Mouse (Mus musculus): ENCODE data around the gene Ccnb2. TPM values are rescaled to one million over a fixed set of nuclear protein-coding genes. Genes with fewer than 3 reads are reported as not detected.
"Not testable (repeated sequence)": the region's sequence is repeated elsewhere in the genome, so short reads cannot be mapped to it uniquely, and the experiment has no call there.

Gene Ccnb2
- polyA plus RNA-seq (2012; rRNA removed), result 3.1 and 4.1 TPM in 2 replicates

DNA sequence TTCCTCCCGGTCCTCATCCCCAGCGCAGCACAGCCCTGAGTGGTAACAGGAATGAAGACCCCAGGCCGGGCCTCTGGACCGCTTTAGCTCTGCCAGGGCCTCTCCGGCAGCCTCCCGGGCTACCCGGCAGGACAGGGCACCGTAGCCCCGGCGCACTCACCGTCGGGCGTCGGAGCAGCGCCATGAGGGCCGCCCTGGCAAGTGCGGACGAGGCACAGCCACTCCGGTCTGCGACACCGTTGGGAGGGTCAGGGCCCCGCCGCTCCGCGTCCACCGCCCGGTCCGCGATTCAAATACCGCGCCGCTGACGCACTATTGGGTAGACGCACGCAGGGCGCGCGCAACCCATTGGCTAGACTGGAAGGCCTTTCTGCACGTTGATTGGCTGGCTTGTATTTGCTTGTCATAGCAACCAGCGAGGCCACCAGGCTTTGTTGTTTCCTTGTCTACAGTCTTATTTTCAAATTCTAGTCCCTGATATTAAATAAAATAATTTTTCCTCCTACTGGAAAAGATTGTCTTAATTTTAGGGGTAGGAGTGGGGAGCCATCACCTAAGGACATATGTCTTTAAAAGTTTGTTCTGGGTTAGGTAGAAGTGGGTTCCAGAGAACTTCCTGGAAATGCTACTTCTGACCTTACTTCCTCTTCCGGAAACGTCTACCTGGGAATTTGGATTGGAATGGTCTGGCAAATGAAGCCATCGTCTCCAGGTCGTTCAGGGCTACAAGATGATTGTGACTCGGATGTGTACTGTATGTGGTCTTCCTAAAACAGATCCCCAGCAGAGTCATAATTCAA lies at the start of gene Ccnb2:
TSS of gene Ccnb2 (minus strand) at position 291 of the 800 bp plus-strand sequence.
- peak; percentile 62 for DNase-seq (ENCODE audit: low spot score)

DNA sequence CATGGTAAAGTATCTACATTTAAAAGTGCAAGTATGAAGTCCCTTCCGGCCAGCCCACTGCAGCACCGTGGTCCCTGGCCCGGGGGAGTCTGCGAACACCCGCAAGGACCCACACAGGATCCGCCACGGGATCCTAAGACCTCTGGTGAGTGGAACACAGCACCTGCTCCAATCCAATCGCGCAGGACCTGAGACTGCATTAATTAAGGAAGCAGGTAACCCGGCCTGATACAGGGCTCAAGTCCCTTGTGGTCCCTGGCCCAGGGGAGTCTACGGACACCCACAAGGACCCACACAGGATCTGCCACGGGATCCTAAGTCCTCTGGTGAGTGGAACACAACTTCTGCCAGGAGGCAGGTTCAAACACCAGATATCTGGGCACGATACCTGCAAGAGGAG lies 41.7 kb upstream of the Ccnb2 start:
- not testable (repeated sequence) for DNase-seq (ENCODE audit: low spot score)

- no peak for DNase-seq (ENCODE audit: low spot score)
Observed at GRCm38 (mm10) chr9:70452371-70452770, 31.0 kb upstream of the Ccnb2 start.

DNA sequence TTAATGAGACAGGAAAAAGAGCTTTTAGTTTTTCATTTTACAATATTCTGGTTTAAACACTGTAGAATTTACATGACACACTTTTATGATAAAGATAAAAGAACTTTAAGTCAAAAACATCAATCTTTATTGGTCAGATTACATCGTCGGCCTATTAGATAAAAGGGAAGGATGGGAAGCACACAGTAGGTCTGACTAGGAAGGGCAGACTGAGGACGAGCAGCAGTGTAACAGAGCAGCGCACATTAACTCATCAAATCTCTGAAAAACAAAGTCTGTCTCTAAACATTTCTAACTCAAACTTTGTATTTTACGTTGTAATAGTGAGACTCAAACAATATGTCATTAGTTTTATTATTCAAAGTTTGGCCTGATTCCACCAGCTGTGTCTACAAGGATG lies 27.7 kb upstream of the Ccnb2 start:
- DNase-seq (ENCODE audit: low spot score), result no peak

DNA sequence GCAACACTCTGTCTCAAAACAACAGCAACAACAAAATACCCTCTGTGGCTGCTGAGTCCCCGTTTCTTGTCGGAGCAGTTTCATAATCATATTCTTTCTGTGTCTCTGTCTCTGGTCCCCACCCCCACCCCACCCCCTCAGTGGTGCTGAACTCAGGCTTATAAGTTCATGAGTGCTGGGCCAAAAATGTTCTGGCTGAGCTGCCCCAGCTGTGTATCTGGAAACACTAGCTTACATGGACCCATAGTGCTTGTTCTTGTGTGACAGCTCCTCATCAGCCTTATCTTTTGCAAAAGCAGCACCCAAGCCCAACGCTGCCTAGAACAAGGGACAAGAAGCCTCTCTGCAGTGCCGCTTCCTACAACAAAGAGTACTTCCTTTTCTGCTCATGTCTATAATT lies 18.6 kb upstream of the Ccnb2 start:
- DNase-seq (ENCODE audit: low spot score), result no peak

DNA sequence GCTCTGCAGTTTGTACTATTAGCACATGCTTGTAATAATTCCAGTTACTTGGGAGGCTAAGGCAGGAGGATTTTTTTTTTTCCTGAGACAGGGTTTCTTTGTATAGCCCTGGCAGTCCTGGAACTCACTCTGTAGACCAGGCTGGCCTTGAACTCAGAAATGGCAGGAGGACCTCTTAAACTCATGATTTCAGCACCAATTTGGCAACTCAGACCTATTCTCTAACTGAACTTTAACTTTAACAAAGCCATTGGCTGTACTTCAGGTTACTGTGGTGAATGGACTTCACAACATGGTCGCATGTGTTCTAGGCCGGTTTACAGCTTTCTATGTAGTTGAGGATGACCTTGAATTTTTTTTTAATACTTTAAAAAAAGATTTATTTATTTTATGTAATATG lies 1.3 kb upstream of the Ccnb2 start:
- DNase-seq (ENCODE audit: low spot score), result no peak

DNA sequence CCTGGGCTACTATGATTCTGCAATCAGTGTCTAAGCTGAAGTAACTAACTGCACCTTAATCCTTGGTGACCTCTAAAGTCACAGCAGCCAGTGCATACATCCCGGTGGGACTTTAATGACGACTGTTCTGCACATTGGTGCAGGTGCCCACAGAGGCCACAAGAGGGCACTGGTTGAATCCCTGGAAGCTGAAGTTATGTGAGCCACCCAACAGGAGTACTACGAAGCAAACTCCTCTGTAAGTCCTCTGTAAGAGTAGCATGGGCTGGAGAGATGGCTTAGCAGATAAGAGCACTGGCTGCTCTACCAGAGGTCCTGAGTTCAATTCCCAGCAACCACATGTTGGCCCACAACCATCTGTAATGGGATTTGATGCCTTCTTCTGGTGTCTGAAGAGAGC lies 4.9 kb downstream of the Ccnb2 start:
- DNase-seq (ENCODE audit: low spot score), result no peak

DNA sequence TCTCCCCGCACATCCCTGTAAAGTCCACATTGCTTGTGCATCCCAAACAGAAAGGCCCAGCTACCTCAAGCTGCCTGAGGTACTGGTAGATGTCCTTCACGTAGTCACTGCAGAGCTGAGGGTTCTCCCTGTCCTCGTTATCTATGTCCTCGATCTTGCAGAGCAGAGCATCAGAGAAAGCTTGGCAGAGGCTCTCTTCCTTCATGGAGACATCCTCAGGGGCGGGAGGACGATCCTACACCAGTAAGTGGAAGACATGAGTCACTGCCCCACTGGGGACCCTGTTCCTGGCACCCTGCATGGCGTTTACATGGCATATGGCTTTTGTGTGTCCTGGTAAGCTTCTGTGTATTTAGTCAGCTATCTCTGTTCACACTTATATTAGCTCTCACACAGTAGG lies 8.3 kb downstream of the Ccnb2 start:
- no peak for DNase-seq (ENCODE audit: low spot score)

DNA sequence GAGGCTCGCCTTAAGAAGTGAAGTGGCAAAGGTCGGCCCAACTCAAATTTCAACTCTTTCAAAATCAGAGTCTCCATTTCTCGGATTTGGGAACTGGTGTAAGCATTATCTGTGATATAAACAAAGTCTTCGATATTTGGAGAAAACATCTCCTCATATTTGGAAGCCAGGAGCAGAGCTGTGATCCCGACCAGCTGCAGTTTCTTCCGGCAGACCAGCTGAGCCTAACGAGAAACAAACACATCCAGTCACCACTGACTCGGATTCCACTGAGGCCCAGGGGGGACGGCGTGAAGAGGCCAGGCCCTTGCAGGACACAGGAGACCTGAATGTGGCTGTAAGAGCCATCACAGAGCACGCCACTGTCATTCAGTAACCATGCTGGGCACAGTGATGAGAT lies 10.7 kb downstream of the Ccnb2 start:
- no peak for DNase-seq (ENCODE audit: low spot score)

DNA sequence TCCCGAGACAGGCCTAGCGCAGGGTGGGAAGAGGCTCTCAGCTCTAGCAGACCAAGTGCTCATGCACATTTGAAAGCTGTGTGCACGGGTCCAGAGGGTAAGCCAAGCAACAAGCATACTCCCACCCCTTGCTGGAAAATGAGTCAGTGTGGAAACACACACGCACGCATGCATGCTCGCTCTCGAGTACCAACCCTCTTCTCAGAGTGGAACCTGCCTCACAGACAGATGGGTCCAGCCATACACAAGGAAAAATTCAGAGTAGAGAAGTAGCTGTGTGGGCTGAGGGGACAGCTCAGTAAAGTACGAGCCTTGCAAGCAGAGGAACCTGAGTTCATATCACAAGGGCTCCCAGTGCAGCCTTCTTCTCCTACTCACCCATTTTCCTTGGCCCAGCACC lies 11.6 kb downstream of the Ccnb2 start:
- no peak for DNase-seq (ENCODE audit: low spot score)

GRCm38 (mm10) chr9:70408791-70409190 lies 12.6 kb downstream of the Ccnb2 start:
- DNase-seq (ENCODE audit: low spot score), result no peak

GRCm38 (mm10) chr9:70406596-70406995 lies 14.8 kb downstream of the Ccnb2 start:
- DNase-seq (ENCODE audit: low spot score), result no peak

DNA sequence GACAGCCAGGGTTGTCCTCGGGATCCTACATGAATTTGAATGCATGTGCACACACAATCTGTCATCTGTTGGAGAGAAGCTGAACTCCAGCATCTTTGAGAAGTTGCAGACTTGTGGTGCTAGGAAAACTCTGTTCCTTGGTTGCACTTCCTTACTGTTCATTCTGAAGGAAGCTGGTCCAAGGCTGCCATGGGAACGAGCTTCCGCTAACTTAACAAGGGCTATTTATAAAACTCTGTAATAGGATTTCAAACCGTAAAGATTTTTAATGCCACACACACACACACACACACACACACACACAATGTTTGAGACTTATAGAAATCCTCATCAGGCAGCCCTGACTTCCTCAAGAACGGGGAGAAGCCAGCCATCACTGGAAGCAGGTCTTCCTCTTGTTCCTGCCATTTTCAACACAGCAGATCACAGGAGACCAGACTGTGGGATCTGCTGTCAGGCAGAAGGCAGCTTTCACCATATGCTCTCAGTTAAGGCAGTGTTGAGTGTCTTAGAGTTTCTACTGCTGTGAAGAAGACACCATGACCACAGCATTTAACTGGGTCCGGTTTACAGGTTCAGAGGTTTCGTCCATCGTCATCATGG lies 19.3 kb downstream of the Ccnb2 start:
- DNase-seq (ENCODE audit: low spot score), result no peak

DNA sequence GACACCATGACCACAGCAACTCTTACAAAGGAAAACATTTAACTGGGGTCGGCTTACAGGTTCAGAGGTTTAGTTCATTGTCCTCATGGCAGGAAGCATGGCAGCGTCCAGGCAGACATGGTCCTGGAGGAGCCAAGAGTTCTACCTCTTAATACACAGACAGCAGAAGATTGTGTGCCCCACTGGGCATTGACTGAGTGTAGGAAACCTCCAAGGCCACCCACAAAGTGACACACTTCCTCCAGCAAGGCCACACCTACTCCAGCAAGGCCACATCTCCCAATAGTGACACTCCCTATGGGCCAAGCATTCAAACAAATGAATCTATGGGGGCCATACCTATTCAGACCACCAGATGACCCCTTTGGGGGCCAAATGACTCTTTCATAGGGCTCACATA lies 25.3 kb downstream of the Ccnb2 start:
- no peak for DNase-seq (ENCODE audit: low spot score)

DNA sequence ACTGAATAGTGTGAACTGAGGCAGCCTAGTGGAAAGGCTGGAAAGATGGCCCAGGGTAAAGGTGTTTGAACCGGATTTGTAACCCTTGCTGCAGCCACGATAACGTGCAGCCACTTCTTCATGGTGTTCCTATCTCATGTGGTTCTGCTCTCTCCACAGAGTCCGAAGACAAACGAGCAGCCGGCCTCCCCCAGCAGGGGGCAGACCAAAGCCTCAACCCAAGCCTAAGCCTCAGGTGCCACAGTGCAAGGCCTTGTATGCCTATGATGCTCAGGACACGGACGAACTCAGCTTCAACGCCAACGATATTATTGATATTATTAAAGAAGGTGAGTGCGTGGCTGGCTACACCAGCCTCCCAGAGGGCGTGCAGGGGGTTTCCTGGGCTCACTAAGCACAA lies 25.7 kb downstream of the Ccnb2 start:
- DNase-seq (ENCODE audit: low spot score), result no peak

GRCm38 (mm10) chr9:70392563-70392907 lies 28.8 kb downstream of the Ccnb2 start:
- no peak for DNase-seq (ENCODE audit: low spot score)

GRCm38 (mm10) chr9:70391660-70392562 lies 29.4 kb downstream of the Ccnb2 start:
- no peak for DNase-seq (ENCODE audit: low spot score)

DNA sequence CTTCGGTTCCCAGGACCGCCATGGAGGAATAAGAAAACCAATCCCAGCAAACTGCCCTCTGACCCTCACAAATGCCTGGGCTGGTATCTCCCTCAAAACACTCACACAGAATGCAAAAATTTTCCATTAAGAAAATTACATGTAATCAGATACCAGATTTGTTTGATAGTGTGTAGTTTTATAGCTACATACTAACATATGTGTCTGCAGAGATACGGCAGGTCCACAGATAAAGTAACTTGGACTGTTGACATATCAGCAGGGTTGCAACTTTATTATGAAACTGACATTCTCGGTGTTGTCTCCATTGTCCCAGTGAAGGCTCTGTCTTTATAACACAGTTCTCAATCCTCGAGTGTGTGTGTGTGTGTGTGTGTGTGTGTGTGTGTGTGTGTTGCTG lies 30.3 kb downstream of the Ccnb2 start:
- no peak for DNase-seq (ENCODE audit: low spot score)

GRCm38 (mm10) chr9:70389548-70389947 lies 31.8 kb downstream of the Ccnb2 start:
- DNase-seq (ENCODE audit: low spot score), result no peak

- no peak for DNase-seq (ENCODE audit: low spot score)
Observed at GRCm38 (mm10) chr9:70387410-70388119, 33.8 kb downstream of the Ccnb2 start.

- no peak for DNase-seq (ENCODE audit: low spot score)
Observed at GRCm38 (mm10) chr9:70384958-70385728, 36.2 kb downstream of the Ccnb2 start.
